Mouse (Mus musculus) layer of hippocampus, adult 18-20 months (tissue): ENCODE measurements at regions not wholly inside any gene's neighbourhood (a gene's known extent, or its start where the extent isn't known, plus 50 kb on each side); places are given as distances from the start of the nearest gene placed in this dataset.
A peak's percentile ranks its signal among the peaks of the same experiment; 100 is the strongest.

Source experiments
- DNase-seq, 2 experiments: peaks; one replicate each; pipeline ENCODE4 v3.0.0; 2022; ENCODE audit warnings: low spot score in 2 of 2

GRCm38 (mm10) chr10:100152821-100153220, 137.4 kb downstream of the Kitl start:
- DNase-seq, result peak in 1 of 2 experiments; percentile 14

- DNase-seq, result no peak
These were observed 137.9 kb downstream of the Kitl start for GRCm38 (mm10) chr10:100153311-100153710.

- DNase-seq, result no peak
These were observed 140.1 kb downstream of the Kitl start for GRCm38 (mm10) chr10:100155566-100155965.

- peak in 1 of 2 experiments; percentile 20 for DNase-seq
These were observed 144.6 kb downstream of the Kitl start for GRCm38 (mm10) chr10:100159843-100160531.

GRCm38 (mm10) chr10:100160532-100160852, 145.1 kb downstream of the Kitl start:
- no peak for DNase-seq

- no peak for DNase-seq
These were observed 145.7 kb downstream of the Kitl start for GRCm38 (mm10) chr10:100161117-100161516.

- DNase-seq, result no peak
These were observed 149.1 kb downstream of the Kitl start for GRCm38 (mm10) chr10:100164526-100164925.

- peak in 1 of 2 experiments; percentile 17 for DNase-seq
These were observed 155.4 kb downstream of the Kitl start for GRCm38 (mm10) chr10:100170836-100171235.

- no peak for DNase-seq
These were observed 137.8 kb upstream of the Gm4301 start for GRCm38 (mm10) chr10:100197673-100198072.

- no peak for DNase-seq
These were observed 136.3 kb upstream of the Gm4301 start for GRCm38 (mm10) chr10:100199090-100199690.

GRCm38 (mm10) chr10:100200431-100200830, 135.0 kb upstream of the Gm4301 start:
- DNase-seq, result no peak

- no peak for DNase-seq
These were observed 128.6 kb upstream of the Gm4301 start for GRCm38 (mm10) chr10:100206617-100207530.

- DNase-seq, result no peak
These were observed 124.8 kb upstream of the Gm4301 start for GRCm38 (mm10) chr10:100210684-100211083.

GRCm38 (mm10) chr10:100224459-100225097, 110.9 kb upstream of the Gm4301 start:
- DNase-seq, result no peak

GRCm38 (mm10) chr10:100259235-100259900, 76.1 kb upstream of the Gm4301 start:
- DNase-seq, result no peak

GRCm38 (mm10) chr10:100263447-100263846, 72.0 kb upstream of the Gm4301 start:
- no peak for DNase-seq

GRCm38 (mm10) chr10:100264066-100264465, 71.4 kb upstream of the Gm4301 start:
- DNase-seq, result no peak

GRCm38 (mm10) chr10:100282471-100282870, 53.0 kb upstream of the Gm4301 start:
- DNase-seq, result no peak
